Mouse (Mus musculus) CH12.LX (cell line): Measurements from ENCODE around the gene Fbxo39. TPM values are rescaled to one million over a fixed set of nuclear protein-coding genes. Genes with fewer than 3 reads are reported as not detected.

Experiments used
- DNase-seq: peaks from one replicate; pipeline ENCODE4 v3.0.0-alpha.2; 2013; ENCODE audit errors: extremely low read depth
- H3K27ac ChIP-seq: 2 replicates; pipeline ENCODE4 v1.5.1; 2012; ENCODE audit warnings: low read depth, mild to moderate bottlenecking, control low read depth, moderate library complexity; ENCODE audit not compliant: insufficient read depth
- H3K27me3 ChIP-seq: replicated peaks from 2 replicates; pipeline ENCODE3; 2012; ENCODE audit warnings: inconsistent platforms
- H3K36me3 ChIP-seq, 2 experiments: replicated peaks in 1 of 2; 2 replicates each; pipeline versions ENCODE3 to v1.6.1; 2012; ENCODE audit warnings: inconsistent platforms in 1 of 2, low read length in 1 of 2, mild to moderate bottlenecking in 1 of 2, mixed read lengths in 1 of 2, moderate library complexity in 1 of 2; ENCODE audit not compliant: control insufficient read depth in 1 of 2, insufficient read depth in 1 of 2
- H3K4me1 ChIP-seq, 2 experiments: 2 replicates each; pipeline ENCODE4 v1.6.1; 2012; ENCODE audit warnings: inconsistent platforms in 1 of 2, moderate library complexity in 1 of 2; ENCODE audit not compliant: insufficient read depth in 2 of 2, control insufficient read depth in 1 of 2
- H3K4me2 ChIP-seq: 2 replicates; pipeline ENCODE4 v1.6.1; 2012; ENCODE audit warnings: low read depth, mild to moderate bottlenecking, control low read depth; ENCODE audit not compliant: poor library complexity, insufficient read depth, severe bottlenecking
- H3K4me3 ChIP-seq, 3 experiments: fragments of 150-350 bp in 1 of 3; sonication (generic) in 1 of 3; replicated peaks in 1 of 3; 2 replicates each; pipeline versions ENCODE3 to v1.5.1; 2011 to 2012; ENCODE audit warnings: low read depth in 2 of 3, low read length in 2 of 3, mild to moderate bottlenecking in 2 of 3, moderate library complexity in 2 of 3, control low read depth in 1 of 3, improper control_type of control experiment in 1 of 3, inconsistent platforms in 1 of 3, mixed read lengths in 1 of 3; ENCODE audit not compliant: poor library complexity in 1 of 3
- H3K79me2 ChIP-seq: replicated peaks from 2 replicates; pipeline ENCODE4 v1.6.1; 2012; ENCODE audit warnings: mild to moderate bottlenecking, moderate library complexity; ENCODE audit not compliant: control insufficient read depth, poor library complexity, insufficient read depth, severe bottlenecking; ENCODE audit errors: extremely low read depth
- H3K9ac ChIP-seq: 2 replicates; pipeline ENCODE4 v1.6.1; 2012; ENCODE audit warnings: low read depth, mild to moderate bottlenecking, control low read depth, moderate library complexity; ENCODE audit not compliant: insufficient read depth
- H3K9me3 ChIP-seq: replicated peaks from 2 replicates; pipeline ENCODE3; 2012; ENCODE audit warnings: low read length, inconsistent platforms, mixed read lengths
- BHLHE40 ChIP-seq: IDR thresholded peaks from 2 replicates; pipeline ENCODE4 v1.6.1; 2011; ENCODE audit warnings: mild to moderate bottlenecking, low read depth, low read length, improper control_type of control experiment
- CTCF ChIP-seq, 2 experiments: IDR thresholded peaks in 1 of 2; conservative IDR thresholded peaks in 1 of 2; 2 replicates each; pipeline ENCODE4 v1.5.1; 2011 to 2012; ENCODE audit warnings: low read depth in 2 of 2, low read length in 2 of 2, improper control_type of control experiment in 1 of 2, inconsistent platforms in 1 of 2, mild to moderate bottlenecking in 1 of 2, moderate library complexity in 1 of 2
- ELF1 ChIP-seq: IDR thresholded peaks from 2 replicates; pipeline ENCODE4 v1.6.1; 2014; ENCODE audit warnings: low read depth, mild to moderate bottlenecking, inconsistent platforms, low read length, improper control_type of control experiment
- EP300 ChIP-seq: IDR thresholded peaks from 2 replicates; pipeline ENCODE4 v1.6.1; 2011; ENCODE audit warnings: low read length, improper control_type of control experiment
- ETS1 ChIP-seq: conservative IDR thresholded peaks from 2 replicates; pipeline ENCODE4 v1.6.1; 2012; ENCODE audit warnings: low read depth, mild to moderate bottlenecking, inconsistent platforms, low read length, improper control_type of control experiment, moderate library complexity
- IRF4 ChIP-seq: IDR thresholded peaks from 2 replicates; pipeline ENCODE4 v1.6.1; 2014; ENCODE audit warnings: low read depth, mild to moderate bottlenecking, inconsistent platforms, low read length, improper control_type of control experiment
- JUND ChIP-seq: conservative IDR thresholded peaks from 2 replicates; pipeline ENCODE4 v1.6.1; 2011; ENCODE audit warnings: low read depth, low read length, improper control_type of control experiment
- MAFK ChIP-seq: IDR thresholded peaks from 2 replicates; pipeline ENCODE4 v1.6.1; 2011; ENCODE audit warnings: low read length, improper control_type of control experiment; ENCODE audit not compliant: insufficient replicate concordance
- MXI1 ChIP-seq: IDR thresholded peaks from 2 replicates; pipeline ENCODE4 v1.6.1; 2011; ENCODE audit warnings: mild to moderate bottlenecking, low read depth, low read length, improper control_type of control experiment
- MYC ChIP-seq: IDR thresholded peaks from 2 replicates; pipeline ENCODE4 v1.6.1; 2011; ENCODE audit warnings: low read depth, mild to moderate bottlenecking, improper control_type of control experiment, low read length
- NELFE ChIP-seq: IDR thresholded peaks from 2 replicates; pipeline ENCODE4 v1.6.1; 2011; ENCODE audit warnings: low read depth, low read length, improper control_type of control experiment
- PAX5 ChIP-seq: IDR thresholded peaks from 2 replicates; pipeline ENCODE4 v1.6.1; 2012; ENCODE audit warnings: low read length, inconsistent platforms, mixed read lengths
- POLR2AphosphoS2 ChIP-seq: IDR thresholded peaks from 2 replicates; pipeline ENCODE4 v1.6.1; 2011; ENCODE audit warnings: low read depth, low read length, improper control_type of control experiment
- RAD21 ChIP-seq: IDR thresholded peaks from 2 replicates; pipeline ENCODE4 v1.6.1; 2011; ENCODE audit warnings: low read depth, mild to moderate bottlenecking, low read length, improper control_type of control experiment, moderate library complexity
- RCOR1 ChIP-seq: conservative IDR thresholded peaks from 2 replicates; pipeline ENCODE4 v1.6.1; 2012; ENCODE audit warnings: low read depth, mild to moderate bottlenecking, inconsistent platforms, low read length, improper control_type of control experiment
- SIN3A ChIP-seq: IDR thresholded peaks from 2 replicates; pipeline ENCODE4 v1.6.1; 2012; ENCODE audit warnings: low read length, improper control_type of control experiment, inconsistent platforms
- SMC3 ChIP-seq: IDR thresholded peaks from 2 replicates; pipeline ENCODE4 v1.6.1; 2011; ENCODE audit warnings: low read depth, low read length, improper control_type of control experiment
- TCF12 ChIP-seq: IDR thresholded peaks from 2 replicates; pipeline ENCODE4 v1.6.1; 2014; ENCODE audit warnings: low read depth, mild to moderate bottlenecking, inconsistent platforms, low read length, improper control_type of control experiment
- UBTF ChIP-seq: IDR thresholded peaks from 2 replicates; pipeline ENCODE4 v1.6.1; 2012; ENCODE audit warnings: low read depth, mild to moderate bottlenecking, inconsistent platforms, low read length, improper control_type of control experiment, moderate library complexity
- ZC3H11A ChIP-seq: IDR thresholded peaks from 2 replicates; pipeline ENCODE4 v1.6.1; 2012; ENCODE audit warnings: low read depth, mild to moderate bottlenecking, inconsistent platforms, low read length, improper control_type of control experiment
- ZMIZ1 ChIP-seq: IDR thresholded peaks from 2 replicates; pipeline ENCODE4 v1.6.1; 2012; ENCODE audit warnings: low read depth, mild to moderate bottlenecking, inconsistent platforms, low read length, improper control_type of control experiment
- dilution Hi-C: fragments of 300-500 bp; cut with MboI; formaldehyde crosslinking; loops from 2 replicates; pipeline ENCODE4 v1.14.3; 2020; ENCODE audit warnings: low sequenced_read_pairs; ENCODE audit not compliant: extremely low pct_unique_long_range_greater_than_20kb, extremely low pct_ligation_motif_present
- in situ Hi-C: fragments of 300-500 bp; cut with MboI; formaldehyde crosslinking; loops from 3 replicates; pipeline ENCODE4 v1.14.3; 2019; ENCODE audit warnings: low sequenced_read_pairs, low pct_ligation_motif_present, low pct_unique_long_range_greater_than_20kb, mixed read lengths
- polyA plus RNA-seq: library from polyadenylated mRNA; unstranded; fragments of >175 nt; gene quantifications from 2 replicates; pipeline ENCODE4 v1.2.1, GENCODE M21; 2012; ENCODE audit warnings: low read depth; ENCODE audit not compliant: insufficient read length
- total RNA-seq, 2 experiments: library from RNA; depleted of rRNA; stranded (reverse); fragments of 300-350 nt in 1 of 2; fragments of >200 nt in 1 of 2; gene quantifications; 2 replicates each; pipeline ENCODE4 v1.2.3; 2012 to 2014

The Fbxo39 gene
- total and polyA plus RNA-seq, 3 experiments = 0.13 TPM; not detected in 2

DNA sequence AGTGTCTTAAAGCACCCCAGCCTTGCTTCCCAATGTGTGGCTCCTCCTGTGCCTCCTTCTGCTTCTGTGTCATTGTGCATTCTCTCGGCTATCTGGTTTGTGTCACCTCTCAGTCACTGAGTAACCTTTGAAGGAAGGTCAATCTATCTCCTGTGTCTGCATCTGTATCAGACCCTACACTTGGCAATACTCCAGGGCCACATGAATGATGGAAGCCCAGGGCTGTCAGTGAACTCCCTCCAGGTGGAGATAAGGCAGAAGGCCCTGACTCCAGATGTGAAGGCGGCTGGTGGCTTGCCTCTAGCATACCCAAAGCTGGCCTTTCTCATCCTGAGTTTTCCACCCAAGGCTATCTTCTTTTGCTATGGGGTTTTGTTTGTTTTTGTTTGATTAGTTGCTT, 5.3 kb upstream of the Fbxo39 start:
- Histone ChIP-seq H3K4me3 (no peak overlapping the region), H3K9me3 (no peaks in the 10 kb centered on the region), H3K27ac (no peak overlapping the region), H3K27me3 (no peaks in the 10 kb centered on the region), H3K9ac (no peak overlapping the region), H3K79me2 (no peaks in the 10 kb centered on the region), H3K4me1 (peaks cover 0 to 10% of the 10 kb centered on the region in 2 experiments; a peak in 3 of 4 replicates), H3K4me2 (no peak overlapping the region), H3K36me3 (peaks cover 0 to 44% of the 10 kb centered on the region in 2 experiments)
- no peak for DNase-seq
- TF ChIP-seq POLR2AphosphoS2 (no peak), JUND (no peak), ELF1 (no peak), MYC (no peak), SIN3A (no peak), MXI1 (no peak), RAD21 (no peak), MAFK (no peak), ETS1 (no peak), CTCF (conservative IDR thresholded peaks at IDR 0.05 in 1 of 2, IDR thresholded peaks at IDR 0.05 in 1 of 2; ENCODE audit: low read depth in 2 of 2, low read length in 2 of 2) (no peak), PAX5 (no peak), NELFE (no peak)
- in situ Hi-C loops (no loop called here), dilution Hi-C loops (no loop called here)

DNA sequence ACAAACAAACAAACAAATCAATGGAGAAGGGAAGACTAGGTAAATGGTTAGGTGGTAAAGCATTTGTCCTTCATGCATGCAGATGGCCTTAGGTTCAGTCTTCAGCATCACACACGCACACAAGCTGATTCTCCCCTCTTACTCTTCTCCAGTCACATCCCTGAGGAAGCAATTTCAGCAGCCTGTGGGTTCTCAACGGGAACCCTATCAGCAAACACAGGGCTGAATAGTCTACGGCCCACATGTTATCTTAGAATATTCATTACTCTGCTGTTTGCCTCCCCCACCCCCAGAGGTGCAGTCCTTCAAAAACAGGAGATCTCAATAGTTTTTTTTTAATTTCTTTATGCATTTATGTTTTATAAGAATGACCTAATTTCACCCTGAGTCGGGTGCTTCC, 3.8 kb upstream of the Fbxo39 start:
- no peak overlapping the region for H3K27ac ChIP-seq
- H3K27me3 ChIP-seq = no peaks in the 10 kb centered on the region
- in situ Hi-C loops (loop anchor here (10.0 kb wide), 1 partner anchor 86 kb away; no protein-coding TSS in a partner anchor), dilution Hi-C loops (no loop called here)
- no peak overlapping the region for H3K9ac ChIP-seq
- DNase-seq = no peak
- H3K36me3 ChIP-seq = peaks cover 0 to 33% of the 10 kb centered on the region in 2 experiments
- TF ChIP-seq RAD21 (no peak), IRF4 (no peak), ZMIZ1 (no peak), CTCF (conservative IDR thresholded peaks at IDR 0.05 in 1 of 2, IDR thresholded peaks at IDR 0.05 in 1 of 2; ENCODE audit: low read depth in 2 of 2, low read length in 2 of 2) (no peak), EP300 (no peak), BHLHE40 (no peak), ETS1 (no peak), UBTF (no peak), TCF12 (no peak), ZC3H11A (no peak), RCOR1 (no peak), SMC3 (no peak)
- no peaks in the 10 kb centered on the region for H3K79me2 ChIP-seq
- no peaks in the 10 kb centered on the region for H3K9me3 ChIP-seq
- H3K4me1 ChIP-seq = peaks cover 0 to 10% of the 10 kb centered on the region in 2 experiments; a peak in 2 of 4 replicates
- no peak overlapping the region for H3K4me2 ChIP-seq
- no peak overlapping the region for H3K4me3 ChIP-seq
